Mouse (Mus musculus) MEL (cell line): ENCODE results near the gene Mpp6.

Source experiments
- EP300 ChIP-seq, 2 experiments: IDR thresholded peaks; 2 replicates each; pipeline ENCODE4 v1.6.1; 2011; ENCODE audit warnings: improper control_type of control experiment in 2 of 2, low read length in 2 of 2, low read depth in 1 of 2, mild to moderate bottlenecking in 1 of 2
- POLR2AphosphoS5 ChIP-seq: IDR thresholded peaks from 2 replicates; pipeline ENCODE4 v1.6.1; 2012; ENCODE audit warnings: low read depth, borderline replicate concordance, mild to moderate bottlenecking, inconsistent platforms, low read length, moderate library complexity, mixed read lengths
- TCF12 ChIP-seq: IDR thresholded peaks from 2 replicates; pipeline ENCODE4 v1.6.1; 2014; ENCODE audit warnings: low read depth, mild to moderate bottlenecking, inconsistent platforms, low read length, improper control_type of control experiment, moderate library complexity

DNA sequence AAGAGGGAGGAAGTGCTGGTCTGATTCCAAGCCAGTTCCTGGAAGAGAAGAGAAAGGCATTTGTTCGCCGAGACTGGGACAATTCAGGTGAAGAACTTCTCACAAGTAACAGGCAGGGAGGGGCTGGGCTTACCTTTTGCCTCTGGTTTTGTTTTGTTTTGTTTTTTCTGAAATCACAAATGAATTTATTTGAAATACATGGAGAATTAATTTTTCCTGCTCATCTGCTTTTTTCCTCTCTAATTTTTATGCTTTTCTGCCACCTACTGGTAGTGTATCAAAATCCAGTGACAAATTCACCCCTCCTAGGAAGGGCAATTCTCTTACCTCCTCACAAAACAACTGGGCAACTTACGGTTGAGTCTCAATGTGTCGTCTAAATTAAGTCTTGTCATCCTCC lies 70.1 kb downstream of the Mpp6 start:
- no peak for TF ChIP-seq POLR2AphosphoS5
- no peak for TF ChIP-seq EP300 (IDR thresholded peaks at IDR 0.05; ENCODE audit: low read depth in 1 of 2, low read length in 2 of 2)
- TF ChIP-seq TCF12, result no peak
